Mouse (Mus musculus) granulocyte monocyte progenitor cell, adult 5-6 weeks (primary cell): ENCODE measurements at regions not wholly inside any gene's neighbourhood (a gene's known extent, or its start where the extent isn't known, plus 50 kb on each side); places are given as distances from the start of the nearest gene placed in this dataset.

Experiments used
- ATAC-seq: replicated peaks from 2 replicates; pipeline ENCODE4 v1.8.0; 2016; ENCODE audit warnings: mild to moderate bottlenecking, moderate TSS enrichment, inconsistent platforms; ENCODE audit not compliant: poor library complexity, severe bottlenecking

DNA sequence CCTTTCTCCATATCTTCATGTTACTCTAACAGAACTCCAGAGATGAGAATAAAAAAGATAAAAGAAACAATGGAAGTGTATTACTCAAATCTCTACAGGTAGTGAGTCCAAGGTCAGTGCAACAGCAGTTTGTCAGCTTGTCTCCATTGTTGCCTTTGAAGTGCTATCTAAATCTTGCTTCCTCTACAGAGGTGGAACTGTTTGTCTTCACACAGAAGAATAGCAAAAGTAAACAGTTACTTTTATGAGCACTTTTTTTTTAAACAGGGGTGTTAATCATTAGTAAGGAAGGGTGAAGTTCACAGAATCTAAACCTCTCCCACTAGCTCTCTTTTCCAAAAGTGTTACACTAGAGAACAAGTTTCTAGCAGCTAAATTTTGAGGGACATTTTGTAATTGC, 906.0 kb upstream of the Slc10a2 start:
- ATAC-seq: no peak

DNA sequence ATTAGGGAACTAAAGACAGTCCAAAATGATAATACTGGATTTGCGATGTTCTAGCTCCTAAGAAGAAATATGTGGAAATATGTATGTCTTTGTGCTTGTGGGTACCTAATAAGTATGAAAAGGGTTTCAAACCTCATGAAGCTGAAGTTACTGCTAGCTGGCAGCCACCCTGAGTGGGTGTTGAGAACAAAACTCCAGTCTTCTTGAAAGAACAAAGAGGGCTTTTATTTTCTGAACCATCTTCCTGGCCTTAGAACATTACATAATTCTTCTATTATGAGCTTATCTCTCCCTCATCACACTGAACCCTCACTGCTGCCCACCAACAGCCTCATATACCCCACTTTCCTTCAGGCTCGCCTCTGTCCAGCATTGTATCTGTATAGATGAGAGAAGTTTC, 905.6 kb upstream of the Slc10a2 start:
- no peak for ATAC-seq

DNA sequence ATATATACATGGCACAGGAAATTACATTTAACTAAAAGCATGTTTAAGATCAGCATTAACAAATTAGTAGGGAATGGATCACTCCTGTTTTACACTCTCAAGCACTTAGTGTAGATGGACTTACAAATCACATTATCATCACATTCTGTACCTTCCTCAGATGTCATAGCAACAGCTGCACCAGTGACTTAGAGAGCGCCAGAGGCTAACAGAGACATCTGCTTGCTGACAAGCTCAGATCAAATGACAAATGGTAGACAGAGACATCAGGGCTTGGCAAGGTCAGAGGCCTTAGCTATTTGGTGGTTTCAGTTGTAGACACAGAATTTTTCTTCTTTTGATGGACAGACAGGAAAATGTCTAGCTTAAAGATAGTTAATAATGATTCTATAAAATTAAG, 897.5 kb upstream of the Slc10a2 start:
- ATAC-seq: no peak

DNA sequence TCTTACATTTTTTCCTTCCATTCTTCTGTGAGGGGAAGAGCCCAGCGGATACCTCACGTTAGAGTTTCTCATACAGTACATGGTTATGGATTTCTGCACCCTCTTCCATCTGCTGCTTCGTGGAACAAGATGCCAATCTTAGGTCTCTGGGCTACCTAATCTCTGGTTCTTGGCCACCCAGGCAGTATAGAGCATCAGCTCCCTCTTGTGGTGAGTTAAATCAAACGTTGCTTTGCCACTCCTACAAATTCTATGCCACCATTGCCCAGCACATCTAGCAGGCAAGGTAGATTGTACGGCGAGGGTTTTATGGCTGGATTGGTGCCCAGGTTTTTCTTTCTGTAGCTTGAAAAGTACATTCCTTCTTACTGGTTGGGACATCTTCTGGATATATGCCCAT, 889.7 kb upstream of the Slc10a2 start:
- ATAC-seq: no peak; the same call in 1 of the 2 replicates

DNA sequence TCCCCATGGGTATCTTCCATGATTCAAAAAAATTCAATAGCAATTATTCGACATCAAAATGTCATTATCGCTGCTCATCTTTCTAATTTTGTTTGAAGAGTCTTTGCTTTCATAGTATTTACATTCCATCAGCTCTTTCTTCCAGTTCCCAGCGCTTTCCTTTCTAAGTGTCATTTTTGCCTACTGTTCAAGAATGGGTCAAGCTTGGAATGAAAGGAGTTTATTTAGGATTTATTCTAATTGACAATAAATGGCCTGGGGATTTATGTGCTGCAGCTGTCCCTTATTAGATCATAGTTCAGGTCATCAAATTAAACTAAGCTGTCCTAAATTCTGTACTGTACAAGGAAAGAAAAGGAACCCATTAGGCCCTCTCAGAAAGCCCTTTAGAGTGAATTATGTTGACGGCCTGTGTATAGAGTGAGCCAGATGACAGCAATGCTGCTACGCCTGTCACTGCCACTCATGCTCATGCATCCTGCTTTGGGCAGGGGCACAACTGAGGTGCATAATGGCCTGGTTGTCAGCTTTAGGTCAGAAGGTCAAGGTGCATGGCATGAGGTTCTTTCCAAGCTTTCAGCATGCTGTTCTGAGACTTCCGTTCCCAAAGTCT, 860.4 kb upstream of the Slc10a2 start:
- ATAC-seq: no peak

DNA sequence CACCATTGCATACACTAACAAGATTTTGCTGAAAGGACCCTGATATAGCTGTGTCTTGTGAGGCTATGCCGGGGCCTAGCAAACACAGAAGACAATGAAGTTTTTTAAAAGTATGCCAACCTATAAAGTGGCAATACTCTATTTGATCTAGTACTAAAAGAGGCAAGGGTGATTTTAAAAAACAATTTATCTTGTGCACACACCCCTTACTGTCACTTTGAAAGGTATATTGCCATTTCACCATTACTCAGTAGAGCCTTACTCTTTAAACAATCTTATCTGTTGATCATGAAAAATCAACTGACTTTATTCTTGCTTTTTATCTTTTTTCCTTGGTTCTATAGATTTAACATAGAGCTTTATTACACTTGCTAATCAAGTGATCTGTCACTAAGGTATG, 859.1 kb upstream of the Slc10a2 start:
- ATAC-seq: no peak

DNA sequence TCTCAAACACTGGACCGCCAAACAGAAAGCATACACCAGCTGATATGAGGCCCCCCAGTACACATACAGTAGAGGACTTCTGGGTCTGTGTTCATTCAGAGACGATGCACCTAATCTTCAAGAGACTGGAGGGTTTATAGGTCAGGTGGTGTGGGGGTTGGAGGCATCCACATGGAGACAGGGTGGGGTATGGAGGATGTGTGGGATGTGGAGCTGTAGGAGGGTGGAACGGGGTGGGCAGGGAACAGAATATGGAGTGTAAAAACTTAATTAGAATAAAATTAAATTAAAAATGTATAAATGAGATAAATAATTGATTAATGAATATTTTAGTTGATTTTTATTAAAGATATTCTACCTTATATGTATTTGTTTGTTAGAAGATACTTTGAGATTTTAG, 832.9 kb upstream of the Slc10a2 start:
- ATAC-seq: no peak

DNA sequence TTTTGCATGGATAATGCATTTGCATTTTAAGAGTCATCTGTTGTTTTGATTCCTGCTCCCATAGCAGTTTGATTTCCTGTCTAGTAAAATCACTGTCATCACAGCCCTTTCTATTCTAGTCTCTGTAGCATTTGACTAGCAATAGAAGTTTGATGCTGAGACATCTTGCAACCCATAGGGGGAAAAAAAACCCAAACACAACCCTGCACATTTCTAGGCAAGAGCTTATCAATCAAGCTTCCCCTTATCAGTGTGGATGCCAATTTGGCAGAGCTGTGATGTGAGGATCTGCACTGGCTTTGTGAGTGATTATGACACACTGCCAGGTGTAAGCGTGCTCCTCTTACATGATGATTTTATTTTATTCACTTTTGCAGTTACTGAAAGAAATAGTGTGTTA, 813.0 kb upstream of the Slc10a2 start:
- no peak for ATAC-seq
